Mouse (Mus musculus): ENCODE data around the gene Lrrfip2.

DNA sequence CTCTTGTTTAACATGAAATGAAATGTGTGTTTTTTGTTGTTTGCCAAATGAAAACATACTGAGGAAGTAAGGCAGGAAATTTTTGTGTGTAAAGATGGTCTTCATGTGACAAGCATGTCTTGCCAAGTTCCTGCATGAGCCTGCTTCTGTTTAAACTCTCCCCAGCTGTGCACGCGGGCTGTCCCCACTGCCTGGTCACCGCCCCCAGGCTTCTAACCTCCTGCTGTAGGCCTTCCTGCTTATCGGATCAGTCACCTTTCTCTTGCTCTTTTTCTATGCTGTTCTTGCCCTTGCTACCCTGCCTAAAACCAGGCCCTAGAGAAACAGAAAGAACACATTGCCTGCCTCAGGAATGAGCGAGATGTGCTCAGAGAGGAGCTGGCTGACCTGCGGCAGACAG is 96.1 kb downstream of the Lrrfip2 start:
- TF ChIP-seq CTCF (IDR thresholded peaks at IDR 0.05; ENCODE audit: low read depth, low read length) (no peak), POLR2A (IDR thresholded peaks at IDR 0.05; ENCODE audit: extremely low read depth, insufficient read depth, low read length) (no peak)

Data from liver, adult 2 months (tissue).